Mouse (Mus musculus) cortical plate, adult 2 months (tissue): ENCODE results near the gene Lekr1.

Source experiments
- CTCF ChIP-seq: fragments of 200-500 bp; IDR thresholded peaks from 2 replicates; pipeline ENCODE4 v1.5.1; 2011; ENCODE audit warnings: mild to moderate bottlenecking, control low read depth, low read length; ENCODE audit not compliant: insufficient read depth; ENCODE audit errors: extremely low read depth
- POLR2A ChIP-seq: fragments of 200-500 bp; IDR thresholded peaks from 2 replicates; pipeline ENCODE4 v1.6.1; 2011; ENCODE audit warnings: mild to moderate bottlenecking, low read length, control low read depth; ENCODE audit not compliant: insufficient read depth; ENCODE audit errors: extremely low read depth

DNA sequence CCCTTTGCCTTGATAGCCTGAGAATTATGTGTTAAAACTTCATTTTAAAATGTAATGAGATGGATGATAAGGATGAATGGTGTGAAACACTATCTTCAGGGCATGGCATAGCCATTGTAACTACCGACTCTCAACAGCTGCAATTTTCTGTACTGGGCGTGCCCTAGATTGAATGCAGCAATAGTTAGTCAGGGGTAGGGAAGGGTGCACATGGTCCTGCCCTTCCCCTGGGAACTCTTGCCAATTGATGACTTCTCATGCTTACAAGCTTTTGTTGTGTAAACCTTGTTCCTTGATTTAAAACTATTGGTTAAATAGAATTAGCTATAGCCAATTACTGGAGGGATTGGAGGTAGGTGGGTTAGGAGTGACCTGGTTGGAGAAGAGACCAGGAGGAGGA, 23.1 kb upstream of the Lekr1 start:
- TF ChIP-seq POLR2A (no peak), CTCF (no peak)
